Mouse (Mus musculus) embryonic fibroblast, embryonic 13.5 days (primary cell): ENCODE data around the gene Srp68.

Experiments
- CTCF ChIP-seq: IDR thresholded peaks from 2 replicates; pipeline ENCODE4 v1.5.1; 2011; ENCODE audit warnings: mild to moderate bottlenecking, control low read depth, low read length, moderate library complexity, borderline replicate concordance; ENCODE audit not compliant: insufficient read depth
- POLR2A ChIP-seq: IDR thresholded peaks from 2 replicates; pipeline ENCODE4 v1.6.1; 2011; ENCODE audit warnings: low read depth, mild to moderate bottlenecking, control low read depth, low read length, moderate library complexity

DNA sequence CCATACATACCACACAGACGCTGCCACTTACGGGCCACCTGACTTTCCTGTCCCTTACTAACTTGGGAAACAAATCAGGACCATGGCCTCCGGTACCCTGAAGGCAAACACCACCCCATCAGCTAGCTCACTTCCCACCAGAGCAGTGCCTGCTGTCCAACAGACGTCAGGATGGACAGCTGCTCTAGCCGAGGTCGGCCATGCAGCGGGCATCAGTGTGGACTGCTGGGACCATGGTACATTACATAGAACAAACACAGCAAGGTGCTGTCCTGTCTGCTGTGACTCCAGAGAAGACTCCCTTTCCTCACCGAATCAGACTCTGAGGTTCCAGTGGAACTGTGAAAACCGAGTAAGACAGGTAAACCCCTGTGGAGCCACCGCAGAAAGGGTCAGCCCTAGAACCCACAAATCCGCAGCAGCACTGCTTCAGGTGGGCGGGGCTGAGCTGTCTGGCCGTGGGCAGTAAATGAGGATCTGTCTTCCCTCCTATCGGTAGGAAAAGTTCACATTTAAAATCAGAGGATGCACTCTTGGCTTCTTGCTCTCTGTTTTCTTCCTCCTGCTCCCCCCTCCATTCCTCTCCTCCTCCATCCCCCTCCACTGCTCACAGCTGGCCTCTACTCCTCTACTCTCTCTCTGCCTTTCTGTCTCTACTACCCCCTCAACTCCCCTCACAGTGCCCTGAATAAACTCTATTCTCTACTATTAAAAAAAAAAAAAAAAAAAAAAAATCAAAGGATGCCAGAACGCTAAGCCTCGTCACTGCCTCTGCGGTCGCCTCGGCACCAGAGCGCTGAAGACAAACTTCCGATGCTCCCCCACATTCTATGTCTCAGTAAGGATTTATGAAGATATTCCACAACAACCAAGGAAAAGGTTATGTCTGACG is 18.7 kb downstream of the Srp68 start:
- TF ChIP-seq POLR2A (no peak), CTCF (no peak)
